Mouse (Mus musculus): ENCODE measurements around the gene Brpf3.
"Not testable (repeated sequence)": the region's sequence is repeated elsewhere in the genome, so short reads cannot be mapped to it uniquely, and the experiment has no call there.

Brpf3 gene

DNA sequence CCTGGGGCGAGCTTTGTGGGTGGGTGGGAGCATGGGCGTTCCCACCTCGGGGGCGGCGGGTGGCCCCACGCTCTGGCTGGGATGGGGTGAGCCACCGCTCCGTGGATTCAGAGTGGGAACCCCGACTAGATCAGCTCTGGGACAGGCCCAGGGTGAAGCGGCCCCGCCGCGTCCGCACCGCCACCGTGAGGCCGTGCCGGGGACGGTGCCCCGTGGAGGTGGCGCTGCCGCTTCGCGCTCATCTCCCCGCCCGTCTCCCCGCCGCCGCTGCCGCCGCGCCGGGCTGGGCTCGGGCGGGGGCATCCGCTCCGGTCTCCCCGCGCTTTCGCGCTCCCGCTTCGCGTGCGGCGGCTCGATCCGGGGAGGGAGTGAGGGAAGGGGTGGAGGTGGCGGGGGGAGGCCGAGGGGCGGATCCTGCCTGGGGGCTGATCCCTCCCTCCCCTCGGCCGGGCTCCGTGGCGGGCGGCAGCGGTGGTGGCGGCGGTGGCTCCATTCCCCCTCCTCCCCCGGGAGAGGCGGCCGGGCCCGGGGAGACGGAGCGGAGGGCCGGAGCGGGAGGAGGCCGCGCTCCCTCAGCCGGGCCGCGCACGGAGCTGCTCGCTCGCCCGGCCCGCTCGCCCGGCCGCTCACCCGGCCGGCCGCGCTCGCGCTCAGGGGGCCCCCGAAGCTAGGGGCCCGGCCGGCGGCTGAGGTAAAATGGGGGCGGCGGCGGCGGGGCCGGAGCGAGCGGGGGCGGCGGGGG lies at the start of gene Brpf3:
Gene Brpf3 (plus strand): TSS at position 420 of the 742 bp plus-strand sequence.
- peak; percentile 82 for DNase-seq (ENCODE audit: low read depth)

GRCm38 (mm10) chr17:28756447-28756846 lies 44.4 kb upstream of the Brpf3 start:
- DNase-seq (ENCODE audit: low read depth), result no peak

DNA sequence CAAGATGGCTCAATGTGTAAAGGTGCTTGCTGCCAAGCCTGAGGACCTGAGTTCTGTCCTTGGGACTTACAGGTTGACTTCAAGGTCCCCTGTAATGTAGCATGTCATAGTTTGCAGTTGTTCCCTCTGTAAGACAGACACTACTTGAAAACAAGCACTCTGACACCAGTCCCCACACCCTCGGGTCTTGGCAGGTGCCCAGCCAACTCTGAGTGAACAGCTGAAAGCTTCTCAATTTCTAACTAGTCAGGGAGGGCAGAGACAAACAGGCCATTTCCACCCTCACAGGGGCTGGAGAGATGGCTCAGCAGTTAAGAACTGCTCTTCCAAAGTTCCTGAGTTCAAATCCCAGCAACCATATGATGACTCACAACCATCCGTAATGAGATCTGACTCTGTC lies 43.4 kb upstream of the Brpf3 start:
- DNase-seq (ENCODE audit: low read depth), result no peak

DNA sequence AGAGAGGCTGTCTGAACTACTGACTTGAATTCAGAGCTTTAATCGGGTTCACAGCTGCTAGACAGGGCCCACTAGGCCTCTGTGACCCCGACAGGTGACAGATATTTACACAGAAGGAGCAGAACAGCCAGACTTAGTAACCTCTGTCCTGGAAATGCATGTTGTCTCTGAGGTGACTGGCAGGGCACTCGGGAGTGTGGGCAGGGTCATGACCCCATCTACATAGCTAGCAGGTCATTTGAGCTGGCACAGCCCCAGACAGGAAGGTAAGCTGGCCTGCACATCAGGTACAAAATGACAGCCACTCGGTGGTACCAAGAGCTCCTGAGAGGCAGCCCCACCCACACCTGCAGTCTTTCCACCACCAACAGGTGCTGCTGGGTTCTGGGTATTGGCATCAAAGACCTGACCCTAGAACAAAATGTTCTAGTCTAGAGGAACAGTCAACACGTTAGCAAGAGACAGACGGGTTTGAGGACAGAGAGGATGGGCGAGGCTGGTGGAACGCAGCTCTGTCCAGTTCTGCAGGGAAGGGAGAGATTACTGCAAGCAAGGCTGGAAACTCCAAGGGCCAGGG lies 40.1 kb upstream of the Brpf3 start:
- no peak for DNase-seq (ENCODE audit: low read depth)

DNA sequence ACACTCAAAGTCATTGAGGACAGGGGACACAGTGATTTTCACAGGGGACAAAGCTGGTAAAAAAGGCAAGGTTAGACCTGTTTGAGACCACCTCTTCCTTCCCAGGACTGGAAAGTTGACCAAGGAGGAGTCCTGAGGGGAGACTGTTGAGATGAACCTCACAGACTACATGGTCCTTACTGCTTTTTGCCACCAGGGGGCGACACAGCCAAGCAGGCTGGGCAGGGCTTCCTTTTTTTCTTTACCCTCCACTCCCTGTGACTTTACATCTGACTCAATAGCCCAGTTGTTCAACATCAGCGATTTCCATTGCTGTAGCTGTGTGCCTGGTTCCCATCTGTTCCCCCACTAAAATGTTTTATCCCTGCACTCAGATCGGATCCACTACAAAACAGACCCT lies 39.0 kb upstream of the Brpf3 start:
- peak; percentile 81 for DNase-seq (ENCODE audit: low read depth)

DNA sequence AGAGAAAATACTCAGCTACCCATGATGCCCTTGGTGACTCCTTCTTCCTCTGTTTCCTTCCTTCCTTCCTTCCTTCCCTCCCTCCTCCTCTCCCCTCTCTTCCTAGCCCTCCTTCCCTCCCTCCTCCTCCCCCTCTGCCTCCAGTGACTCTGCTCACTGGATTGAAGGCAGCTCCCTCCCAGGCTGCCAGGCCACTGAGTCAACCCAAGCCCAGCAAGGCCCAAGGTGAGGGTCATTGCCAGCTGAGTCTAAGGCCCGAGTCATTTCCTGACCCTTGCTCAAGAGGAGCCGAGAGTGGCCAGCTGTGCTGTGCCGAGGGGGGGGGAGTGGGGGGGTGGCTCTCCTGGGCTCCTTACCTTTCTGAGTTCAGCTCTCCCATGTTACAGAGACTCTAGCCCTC lies 34.7 kb upstream of the Brpf3 start:
- DNase-seq (ENCODE audit: low read depth), result no peak

GRCm38 (mm10) chr17:28766781-28767515 lies 33.9 kb upstream of the Brpf3 start:
- DNase-seq (ENCODE audit: low read depth), result no peak

DNA sequence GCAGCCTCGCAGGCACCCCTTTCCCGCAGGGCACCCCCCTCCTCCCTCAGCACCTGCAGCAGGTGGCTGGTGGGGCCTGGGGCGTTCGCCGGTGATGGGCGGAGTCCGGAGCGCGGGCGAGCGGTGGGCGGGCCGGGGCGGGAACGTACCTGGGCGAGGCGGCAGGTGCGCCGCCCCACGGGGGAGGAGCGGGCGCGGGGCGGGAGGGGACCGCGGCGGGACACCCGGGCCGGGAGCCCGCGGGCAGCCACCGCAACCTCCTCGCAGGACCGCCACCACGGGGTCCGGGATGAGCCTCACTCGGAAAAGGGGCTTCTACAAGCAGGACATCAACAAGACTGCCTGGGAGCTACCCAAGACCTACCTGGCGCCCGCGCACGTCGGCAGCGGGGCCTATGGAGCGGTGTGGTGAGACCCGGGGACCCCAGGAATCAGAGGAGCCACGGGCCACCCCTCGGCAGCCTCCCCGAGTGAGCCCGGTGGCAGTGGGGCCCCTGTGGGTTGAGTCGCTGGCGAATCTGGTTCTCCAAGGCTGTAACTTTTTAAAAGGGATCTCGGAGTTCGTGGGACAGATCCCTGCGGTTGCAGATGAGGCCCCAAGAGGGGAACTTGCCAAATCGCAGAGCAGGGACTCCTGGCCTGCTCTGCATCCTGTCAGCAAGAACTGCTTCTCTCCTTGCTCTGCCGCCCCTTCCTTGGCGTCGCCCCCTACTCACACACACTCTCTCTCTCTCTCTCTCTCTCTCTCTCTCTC lies 31.6 kb upstream of the Brpf3 start, which contains the start of gene Mapk13:
Gene Mapk13 (plus strand): TSS at position 177 of the 754 bp plus-strand sequence.
- DNase-seq (ENCODE audit: low read depth), result peak; percentile 38

GRCm38 (mm10) chr17:28769875-28770421 lies 30.9 kb upstream of the Brpf3 start:
- peak; percentile 27 for DNase-seq (ENCODE audit: low read depth)

DNA sequence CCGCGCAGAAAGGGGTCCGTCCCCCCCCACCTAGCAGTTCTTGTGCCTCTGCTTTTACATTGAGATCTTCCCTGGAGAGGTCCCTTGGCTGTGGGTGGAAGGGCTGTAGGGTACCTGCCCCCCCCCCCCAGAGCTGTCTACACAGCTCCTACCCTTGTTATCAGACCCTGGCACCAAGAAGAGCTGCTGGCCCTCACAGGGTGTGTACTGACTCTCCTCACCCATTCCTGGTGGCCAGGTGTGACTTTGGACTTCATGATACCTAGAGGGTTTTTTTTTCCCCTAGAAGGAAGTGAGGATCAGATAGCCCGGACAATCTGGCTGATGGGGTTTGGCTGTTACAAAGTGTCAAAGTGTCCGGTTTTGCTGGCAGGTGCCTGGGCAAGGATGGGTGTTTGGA lies 29.6 kb upstream of the Brpf3 start:
- no peak for DNase-seq (ENCODE audit: low read depth)

DNA sequence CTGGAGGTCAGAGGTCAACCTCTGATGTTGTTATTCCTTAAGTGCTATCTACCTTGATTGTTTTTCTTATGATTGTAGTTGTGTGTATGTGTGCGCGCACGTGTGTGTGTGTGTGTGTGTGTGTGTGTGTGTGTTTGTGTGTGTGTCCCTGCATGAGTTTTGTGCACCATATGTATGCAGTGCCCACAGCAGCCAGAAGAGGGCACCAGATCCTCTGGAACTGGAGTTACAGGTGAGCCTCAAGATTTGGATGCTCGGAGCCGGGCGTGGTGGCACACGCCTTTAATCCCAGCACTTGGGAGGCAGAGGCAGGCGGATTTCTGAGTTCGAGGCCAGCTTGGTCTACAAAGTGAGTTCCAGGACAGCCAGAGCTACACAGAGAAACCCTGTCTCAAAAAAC lies 26.6 kb upstream of the Brpf3 start:
- not testable (repeated sequence) for DNase-seq (ENCODE audit: low read depth)

DNA sequence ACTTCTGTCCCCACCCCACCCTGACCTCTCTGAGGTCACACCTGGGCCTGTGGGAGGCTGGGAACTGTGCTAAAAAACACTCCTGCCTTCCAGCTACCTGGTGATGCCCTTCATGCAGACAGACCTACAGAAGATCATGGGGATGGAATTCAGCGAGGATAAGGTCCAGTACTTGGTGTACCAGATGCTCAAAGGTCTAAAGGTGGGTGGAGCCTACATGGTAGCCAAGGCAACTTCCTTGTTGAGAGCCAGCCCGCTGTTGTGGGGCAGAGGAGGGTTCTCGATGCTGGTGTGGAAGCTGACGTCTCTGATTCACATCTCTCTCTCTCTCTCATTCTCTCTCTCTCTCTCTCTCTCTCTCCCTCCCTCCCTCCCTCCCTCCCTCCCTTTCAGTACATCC lies 25.7 kb upstream of the Brpf3 start:
- DNase-seq (ENCODE audit: low read depth), result no peak

DNA sequence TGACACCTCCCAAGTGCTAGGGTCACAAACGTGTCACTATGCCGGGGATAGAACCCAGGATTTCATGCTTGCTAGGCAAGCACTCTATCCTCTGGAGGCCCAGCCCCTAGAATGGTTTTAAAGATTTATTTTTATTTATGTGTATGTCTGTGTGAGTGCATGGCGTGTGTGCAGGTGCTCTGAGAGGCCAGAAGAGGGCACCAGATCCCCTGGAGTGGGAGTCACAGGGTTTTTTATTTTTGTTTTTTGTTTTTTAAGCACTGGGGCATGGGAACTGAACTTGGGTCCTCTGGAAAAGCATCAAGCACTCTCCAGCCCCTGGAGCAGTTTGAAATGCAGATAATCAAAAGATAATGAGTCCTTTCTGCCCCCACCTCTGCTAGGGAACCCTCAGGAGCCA lies 24.1 kb upstream of the Brpf3 start:
- DNase-seq (ENCODE audit: low read depth), result no peak

DNA sequence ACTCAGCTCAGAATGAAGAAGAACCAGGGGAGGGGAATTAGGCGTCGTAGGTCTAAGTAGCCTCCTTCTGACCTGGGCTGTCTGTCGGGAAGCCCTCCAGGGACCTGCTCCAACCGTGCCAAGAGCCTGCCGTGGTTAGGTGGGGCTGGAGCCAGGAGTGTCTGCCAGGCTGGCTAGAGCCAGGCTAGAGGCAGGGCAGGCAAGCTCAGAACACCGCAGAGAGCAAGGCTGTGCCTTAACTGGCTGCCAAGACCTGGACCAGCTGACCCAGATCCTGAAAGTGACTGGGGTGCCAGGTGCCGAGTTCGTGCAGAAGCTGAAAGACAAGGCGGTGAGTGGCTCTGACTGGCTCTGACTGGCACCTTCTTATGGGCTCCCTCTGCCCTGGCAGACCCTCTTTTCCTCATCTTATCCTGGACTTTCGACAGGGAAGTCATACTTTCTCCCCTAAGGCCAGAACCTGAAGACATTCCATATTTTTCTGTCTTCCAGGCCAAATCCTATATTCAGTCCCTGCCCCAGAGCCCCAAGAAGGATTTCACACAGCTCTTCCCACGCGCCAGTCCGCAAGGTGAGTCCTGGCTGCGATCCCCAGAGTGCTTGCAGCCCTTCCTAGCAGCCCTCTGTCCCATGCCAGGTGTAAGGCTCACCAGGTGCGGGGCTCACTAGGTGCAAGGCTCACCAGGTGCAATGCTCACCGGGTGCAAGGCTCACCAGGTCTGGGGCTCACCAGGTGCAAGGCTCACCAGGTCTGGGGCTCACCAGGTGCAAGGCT lies 23.5 kb upstream of the Brpf3 start:
- DNase-seq (ENCODE audit: low read depth), result no peak

- no peak for DNase-seq (ENCODE audit: low read depth)
Measured at GRCm38 (mm10) chr17:28779735-28780134, 21.2 kb upstream of the Brpf3 start.

DNA sequence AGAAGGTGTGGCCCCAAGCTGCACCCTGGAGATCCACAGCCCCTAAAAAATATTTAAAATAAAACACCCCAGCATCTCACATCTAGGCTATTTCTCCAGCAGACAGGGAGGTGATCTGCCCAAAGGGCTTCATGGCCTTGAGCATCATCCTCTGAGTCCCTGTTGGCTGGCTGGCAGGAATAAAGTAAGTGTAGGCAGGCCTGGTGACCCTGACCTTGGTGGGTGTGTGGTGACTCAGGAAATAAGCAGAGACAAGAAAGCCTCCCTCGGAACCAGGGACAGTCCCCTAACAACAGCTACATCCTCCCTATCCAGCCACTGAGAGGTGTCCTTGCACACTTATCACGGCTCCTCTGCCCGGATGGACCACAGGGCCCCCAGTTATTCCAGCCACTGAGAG lies 20.1 kb upstream of the Brpf3 start:
- no peak for DNase-seq (ENCODE audit: low read depth)

DNA sequence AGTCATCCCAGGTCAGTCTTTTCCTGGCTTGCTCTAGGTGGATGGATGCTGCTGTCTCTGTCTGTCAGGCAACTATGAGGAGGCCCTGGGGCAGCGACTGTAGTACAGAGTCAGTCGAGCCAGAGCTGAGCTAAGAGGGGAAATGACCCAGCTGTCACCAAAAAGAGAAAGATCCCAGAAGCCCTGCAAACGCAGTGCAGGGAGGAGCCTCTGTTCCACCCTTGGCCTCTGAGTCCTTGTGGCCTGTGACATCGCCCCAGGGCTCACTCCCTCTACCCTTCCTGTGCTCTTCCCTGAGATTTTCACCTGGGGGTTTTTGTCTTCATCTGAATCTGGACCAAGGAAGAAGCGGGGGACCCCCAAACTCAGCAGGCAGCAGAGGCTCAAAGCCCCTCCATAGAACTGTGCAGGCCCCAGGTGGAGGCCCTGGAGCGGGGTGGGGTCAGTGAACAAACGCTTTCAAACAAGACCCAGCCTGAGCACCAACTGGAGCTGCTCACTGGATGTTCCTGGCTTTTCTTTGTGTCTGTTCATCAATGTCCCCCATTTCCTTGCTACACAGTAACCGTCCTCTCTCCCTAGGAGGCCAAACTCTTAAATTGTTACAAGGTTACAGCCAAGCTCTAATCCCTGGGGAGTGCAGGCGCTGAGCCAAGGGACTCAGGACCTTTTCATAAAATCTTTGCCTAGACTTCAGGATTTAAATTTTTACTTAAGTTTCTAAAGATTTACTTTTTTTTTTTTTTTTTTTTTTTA lies 19.4 kb upstream of the Brpf3 start:
- no peak for DNase-seq (ENCODE audit: low read depth)

DNA sequence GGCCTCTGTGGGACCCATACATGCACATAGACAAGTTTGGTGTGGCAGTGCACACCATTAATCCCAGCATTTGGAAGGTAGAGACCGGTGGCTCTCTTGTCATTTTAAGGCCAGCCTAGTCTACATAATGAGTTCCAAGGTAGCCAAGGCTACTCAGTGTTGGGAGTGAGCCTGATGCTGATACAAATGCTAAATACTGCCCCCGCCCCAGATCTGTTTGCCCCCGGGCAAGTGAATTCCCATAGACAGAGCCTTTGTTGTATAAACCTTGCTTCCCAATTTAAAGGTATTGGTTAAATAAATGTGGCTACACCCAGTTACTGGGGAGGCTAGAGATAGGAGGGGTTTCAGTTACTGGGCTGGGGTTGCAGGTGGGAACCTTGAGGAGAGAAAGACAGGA lies 15.9 kb upstream of the Brpf3 start:
- DNase-seq (ENCODE audit: low read depth), result no peak

- no peak for DNase-seq (ENCODE audit: low read depth)
Measured at GRCm38 (mm10) chr17:28787507-28787906, 13.4 kb upstream of the Brpf3 start.

DNA sequence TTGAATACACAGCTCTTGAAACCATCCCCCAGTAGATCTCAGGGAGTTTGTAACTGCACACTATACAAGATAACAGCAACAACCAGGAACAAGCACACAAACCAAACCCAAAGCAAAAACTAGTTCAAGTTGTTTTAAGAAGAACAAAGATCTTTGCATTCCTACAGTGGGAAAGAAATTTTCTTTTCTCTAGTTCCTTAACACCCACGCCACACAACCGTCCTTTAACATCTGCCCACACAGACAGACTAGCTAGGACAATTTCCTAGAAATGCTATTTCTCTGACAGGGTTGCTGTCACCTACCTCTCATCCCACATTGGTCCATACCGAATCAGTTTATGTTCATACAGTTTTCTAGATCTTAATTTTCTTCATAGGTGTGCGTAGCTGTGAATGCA lies 3.9 kb upstream of the Brpf3 start:
- DNase-seq (ENCODE audit: low read depth), result no peak
